Mouse (Mus musculus): ENCODE measurements around the gene Cdkl4. TPM values are rescaled to one million over a fixed set of nuclear protein-coding genes. Genes with fewer than 3 reads are reported as not detected.

Cdkl4 gene
- under 1 TPM; 0.21 to 0.41 TPM for polyA plus RNA-seq (2017; shearing (Covaris generic))

GRCm38 (mm10) chr17:80577639-80578038, at the start of gene Cdkl4:
Gene Cdkl4, minus strand, starts transcription at chr17:80577813.

GRCm38 (mm10) chr17:80480031-80480854, 97.4 kb downstream of the Cdkl4 start, which contains the start of gene Sos1:
Gene Sos1, minus strand, starts transcription at chr17:80480453.

Other genes with a start within 250 kb of the Cdkl4 start
- not detected for gene Gm10190, start 204.3 kb downstream of the Cdkl4 start, polyA plus RNA-seq (2017; shearing (Covaris generic))
- 10 to 100 TPM in 1 of 2 experiments, 1 to 10 TPM in 1; 9.7 to 10.2 TPM for gene Sos1, start 97.4 kb downstream of the Cdkl4 start, polyA plus RNA-seq (2017; shearing (Covaris generic))
- gene Map4k3, start 150.7 kb upstream of the Cdkl4 start, polyA plus RNA-seq (2017; shearing (Covaris generic)), result 10 to 100 TPM in 1 of 2 experiments, 1 to 10 TPM in 1; 9.6 to 13.6 TPM

Measured in activated CD4-positive, CD25-positive, alpha-beta regulatory T cell (primary cell).